Mouse (Mus musculus) small intestine, adult 2 months (tissue): ENCODE measurements around the gene Cep295nl.
"Not testable (repeated sequence)": the region's sequence is repeated elsewhere in the genome, so short reads cannot be mapped to it uniquely, and the experiment has no call there.

Experiments
- CTCF ChIP-seq: fragments of 200-500 bp; IDR thresholded peaks from 2 replicates; pipeline ENCODE4 v1.5.1; 2012; ENCODE audit warnings: low read depth, mild to moderate bottlenecking, control low read depth, inconsistent platforms, low read length, moderate library complexity, mixed read lengths; ENCODE audit not compliant: insufficient replicate concordance, insufficient read length; ENCODE audit errors: extremely low read depth
- POLR2A ChIP-seq: fragments of 200-500 bp; IDR thresholded peaks from 2 replicates; pipeline ENCODE4 v1.6.1; 2012; ENCODE audit warnings: low read depth, mild to moderate bottlenecking, control low read depth, inconsistent platforms, low read length, moderate library complexity

DNA sequence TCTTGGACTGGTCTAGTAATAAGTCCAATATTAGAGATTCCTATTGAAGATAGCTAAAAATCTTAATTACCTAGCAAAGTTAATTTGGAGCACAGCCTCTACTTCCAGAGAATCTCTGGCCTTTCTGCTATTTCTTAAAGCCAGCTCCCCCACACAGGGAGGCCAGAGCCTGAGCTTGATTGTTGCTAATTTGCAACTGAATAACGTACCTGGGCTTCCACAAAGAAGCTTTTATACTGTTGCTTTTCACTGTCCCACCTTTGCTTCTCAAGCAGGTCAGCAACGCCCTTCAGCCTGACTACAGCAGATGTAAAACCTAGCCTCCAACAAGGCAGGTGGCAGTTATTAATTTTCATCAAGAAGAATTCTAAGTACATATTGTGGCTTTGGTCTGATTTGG lies 34.3 kb downstream of the Cep295nl start:
- not testable (repeated sequence) for TF ChIP-seq CTCF, POLR2A
